Mouse (Mus musculus): ENCODE measurements around the gene Cr1l.

The Cr1l gene

DNA sequence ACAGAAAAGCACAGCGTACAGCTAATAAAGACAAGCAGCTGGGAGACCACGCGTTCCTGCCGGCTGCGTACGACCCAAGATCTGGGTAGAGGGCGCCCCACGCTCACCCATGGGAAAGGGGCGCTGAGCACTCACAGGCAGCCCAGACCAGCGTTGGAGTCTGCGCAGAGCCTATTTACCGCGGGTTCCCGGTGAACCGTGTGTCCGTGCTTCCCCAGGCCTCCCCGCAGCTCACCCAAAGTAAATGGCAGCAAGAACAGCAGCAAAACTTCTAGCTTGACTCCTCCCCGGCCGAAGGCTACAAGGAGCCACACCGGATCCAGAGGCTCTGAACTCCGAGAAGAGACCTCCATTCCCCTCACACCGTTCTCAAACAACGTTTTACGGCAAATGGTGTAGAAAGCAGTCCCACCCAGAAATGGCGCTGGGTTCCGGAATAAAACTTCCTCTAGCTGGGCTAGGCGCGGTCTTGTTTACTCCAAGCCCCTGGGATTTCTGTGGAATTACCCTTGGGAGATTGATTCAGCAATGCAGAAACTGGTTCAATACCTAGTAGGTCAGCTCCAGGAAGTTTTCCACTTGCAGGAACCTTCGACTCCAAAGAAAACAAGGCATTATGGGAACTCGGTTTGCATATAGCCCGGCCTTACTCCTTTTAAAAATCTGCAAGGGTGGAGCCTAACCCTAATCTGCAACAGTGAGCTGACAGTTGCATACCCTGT is at the start of gene Cr1l:
Cr1l (minus strand) TSS at position 634 of the 722 bp plus-strand sequence.
- peak; percentile 78 to 87 for DNase-seq (ENCODE audit: low spot score in 2 of 2)

DNA sequence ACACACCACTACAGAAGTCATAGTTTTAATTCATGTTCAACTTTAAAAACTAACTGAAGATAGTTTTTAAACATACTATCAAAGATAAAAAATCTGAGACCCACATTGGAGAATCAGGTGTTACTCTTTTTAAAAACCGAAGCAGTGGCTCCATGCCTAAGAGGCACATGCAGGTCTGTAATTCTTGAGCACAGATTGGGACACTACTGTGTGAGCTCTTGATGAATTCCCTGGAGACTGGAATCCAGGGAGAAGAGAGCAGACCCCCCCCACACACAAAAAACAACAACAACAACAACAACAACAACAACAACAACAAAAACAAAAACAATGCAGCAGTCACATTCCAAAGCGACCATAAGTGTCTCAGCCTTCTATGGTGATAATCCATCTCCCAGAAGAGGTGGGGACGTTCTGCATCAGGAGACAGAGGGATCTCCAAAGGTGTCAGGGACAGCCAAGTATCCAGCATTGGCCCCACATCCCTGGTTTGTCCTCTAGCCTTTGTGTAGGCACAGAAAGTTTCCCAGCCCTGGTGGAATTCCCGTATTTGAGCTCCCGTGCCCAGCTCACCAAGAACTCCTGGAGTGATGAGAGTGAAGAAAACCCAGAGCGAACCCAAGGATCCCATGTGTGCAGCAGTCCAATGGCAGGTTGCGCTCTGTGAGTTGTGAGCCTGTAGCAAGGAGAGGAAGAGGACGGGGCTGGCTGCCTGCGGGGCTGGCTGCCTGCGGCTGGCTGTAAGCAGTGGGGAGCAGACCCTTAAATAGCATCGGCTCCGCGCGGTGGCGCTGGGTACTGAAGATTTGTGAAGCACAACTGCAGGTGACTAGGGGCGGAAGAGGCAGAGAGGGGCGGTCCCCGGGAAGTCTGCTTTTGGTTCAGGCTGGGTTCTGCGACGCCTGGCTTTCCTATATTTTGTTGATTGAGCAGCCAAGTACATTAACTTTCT is 44.9 kb upstream of the Cr1l start, which contains the start of gene Cr2:
Cr2 (minus strand) TSS at position 737 of the 952 bp plus-strand sequence.
- DNase-seq (ENCODE audit: low spot score in 2 of 2) = peak in 1 of 2 experiments; percentile 14

DNA sequence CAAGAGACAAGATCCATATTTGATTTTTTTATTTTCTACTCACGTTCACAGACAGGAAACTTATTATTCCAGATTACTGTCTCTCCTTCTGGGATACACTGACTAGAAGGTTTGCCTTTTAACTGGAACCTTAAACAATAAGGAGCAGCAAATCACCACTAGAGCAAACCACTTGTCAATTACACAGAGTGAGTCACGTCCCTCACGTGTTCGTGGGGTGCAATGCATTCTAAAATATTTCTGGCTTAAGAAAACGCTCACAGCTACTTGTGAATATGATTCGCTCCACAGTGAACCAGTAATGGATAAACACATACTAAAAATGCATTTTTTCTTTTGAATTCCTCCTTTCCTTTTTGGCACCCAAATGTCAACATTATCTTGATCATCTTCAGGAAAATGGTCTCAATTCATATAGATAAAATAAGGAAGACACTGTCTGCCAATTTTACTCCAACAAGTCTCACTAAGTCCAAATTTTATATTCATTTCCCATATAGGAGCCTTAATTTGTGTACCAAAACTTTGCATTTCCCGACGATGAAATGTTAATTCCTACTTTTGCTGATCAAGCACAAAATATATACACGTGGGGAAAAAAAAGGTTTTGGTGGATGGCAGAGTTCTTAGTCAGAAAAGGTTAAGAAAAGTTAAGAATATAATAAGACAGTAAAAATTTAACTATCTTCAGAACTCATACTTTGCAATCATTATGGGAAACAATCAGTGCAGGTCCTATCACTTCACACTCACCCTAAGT is 33.8 kb upstream of the Cr1l start:
- DNase-seq (ENCODE audit: low spot score in 2 of 2) = no peak

DNA sequence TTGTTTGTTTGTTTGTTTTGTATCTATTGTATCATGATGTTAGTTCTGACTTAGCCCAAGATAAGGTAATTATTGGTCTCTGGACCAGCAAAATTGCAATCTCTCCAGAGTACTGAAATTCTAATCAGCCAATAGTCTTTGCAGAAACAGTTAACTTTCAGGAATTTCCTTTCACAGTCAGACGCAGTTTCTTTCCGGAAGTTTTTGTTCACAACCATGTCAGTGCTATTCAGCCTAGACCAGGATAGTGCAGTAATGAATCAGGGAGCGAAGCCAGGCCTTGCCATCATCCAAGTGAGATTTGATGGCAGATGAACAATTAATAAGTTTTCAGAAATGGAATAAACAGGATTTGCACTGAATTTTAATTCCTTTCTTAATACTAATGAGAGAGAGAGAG is 684 bp upstream of the Cr1l start:
- no peak for DNase-seq (ENCODE audit: low spot score in 2 of 2)

DNA sequence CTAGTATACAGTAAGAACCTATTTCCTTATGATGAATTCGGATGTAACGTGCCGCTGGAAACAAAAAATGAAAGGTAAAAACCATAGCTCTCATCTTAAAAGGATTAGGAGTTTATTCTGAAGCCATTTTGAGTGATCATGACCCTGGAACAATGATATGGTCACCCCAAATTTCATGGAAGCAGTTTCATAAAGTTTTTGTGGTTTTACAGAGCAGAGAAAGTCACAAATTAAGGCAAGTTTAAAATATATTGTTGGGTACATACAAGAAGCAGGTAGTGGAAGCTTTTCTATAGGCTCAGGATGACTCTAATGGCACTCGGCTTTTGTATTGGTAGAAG is 259 bp upstream of the Cr1l start:
- no peak for DNase-seq (ENCODE audit: low spot score in 2 of 2)

DNA sequence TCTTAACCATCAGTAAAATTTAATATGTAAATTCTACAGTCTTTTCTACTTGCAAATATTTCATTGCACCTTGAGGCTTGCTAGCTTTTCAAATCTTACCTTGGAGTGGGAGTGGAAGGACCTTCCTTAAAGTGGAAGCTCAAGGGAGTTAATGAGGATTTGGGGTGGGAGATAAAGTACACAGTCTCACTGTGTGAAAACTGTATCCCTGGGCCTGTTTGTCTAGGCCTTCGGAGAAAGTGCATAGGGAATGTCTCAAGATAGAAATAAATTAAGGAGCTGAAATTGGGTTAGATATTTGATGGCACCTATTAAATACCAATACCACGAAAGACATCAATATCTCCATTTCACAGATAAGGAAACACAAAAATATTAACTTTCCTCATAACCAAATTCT is 907 bp downstream of the Cr1l start:
- DNase-seq (ENCODE audit: low spot score in 2 of 2) = no peak

- DNase-seq (ENCODE audit: low spot score in 2 of 2) = no peak
These were observed 1.5 kb downstream of the Cr1l start for GRCm38 (mm10) chr1:195129867-195130266.

DNA sequence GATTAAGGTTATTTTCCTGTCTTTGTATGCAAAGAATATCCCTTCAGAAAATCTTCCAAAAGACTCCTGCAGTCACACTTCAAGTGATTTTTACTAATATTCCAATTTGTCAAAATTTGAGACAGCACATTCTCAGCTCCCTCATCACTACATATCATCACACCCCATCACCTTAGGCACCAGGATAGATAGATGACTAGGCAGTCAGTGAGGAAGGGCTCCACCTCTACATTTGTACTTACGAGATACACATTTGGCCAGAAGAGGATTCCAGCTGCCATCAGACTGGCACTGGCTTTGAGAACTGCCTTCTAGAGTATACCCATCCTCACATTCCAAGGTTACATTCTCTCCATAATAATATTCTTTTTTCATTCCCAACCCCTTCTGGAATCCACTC is 17.0 kb downstream of the Cr1l start:
- DNase-seq (ENCODE audit: low spot score in 2 of 2) = no peak

DNA sequence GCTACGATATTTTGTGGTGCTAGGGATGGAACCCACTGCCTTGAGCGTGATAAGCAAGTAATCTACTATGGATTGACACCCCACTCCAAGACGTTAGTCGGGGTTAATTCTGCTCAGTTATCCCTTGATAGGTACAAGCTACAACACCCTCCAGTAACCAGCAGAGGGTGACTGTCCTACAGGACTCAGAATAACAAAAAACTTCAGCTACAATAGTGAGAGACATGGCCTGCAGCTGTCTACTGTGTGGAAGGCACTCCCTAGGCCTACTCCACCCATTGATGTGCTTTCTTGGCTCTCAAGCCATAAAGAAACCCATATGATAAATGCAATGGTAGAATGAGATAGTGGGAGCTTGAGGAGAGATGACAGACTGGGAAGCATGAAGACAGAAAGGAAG is 17.8 kb downstream of the Cr1l start:
- DNase-seq (ENCODE audit: low spot score in 2 of 2) = no peak

- DNase-seq (ENCODE audit: low spot score in 2 of 2) = no peak
These were observed 30.7 kb downstream of the Cr1l start for GRCm38 (mm10) chr1:195100693-195101092.

GRCm38 (mm10) chr1:195098004-195098403 is 33.4 kb downstream of the Cr1l start:
- no peak for DNase-seq (ENCODE audit: low spot score in 2 of 2)

DNA sequence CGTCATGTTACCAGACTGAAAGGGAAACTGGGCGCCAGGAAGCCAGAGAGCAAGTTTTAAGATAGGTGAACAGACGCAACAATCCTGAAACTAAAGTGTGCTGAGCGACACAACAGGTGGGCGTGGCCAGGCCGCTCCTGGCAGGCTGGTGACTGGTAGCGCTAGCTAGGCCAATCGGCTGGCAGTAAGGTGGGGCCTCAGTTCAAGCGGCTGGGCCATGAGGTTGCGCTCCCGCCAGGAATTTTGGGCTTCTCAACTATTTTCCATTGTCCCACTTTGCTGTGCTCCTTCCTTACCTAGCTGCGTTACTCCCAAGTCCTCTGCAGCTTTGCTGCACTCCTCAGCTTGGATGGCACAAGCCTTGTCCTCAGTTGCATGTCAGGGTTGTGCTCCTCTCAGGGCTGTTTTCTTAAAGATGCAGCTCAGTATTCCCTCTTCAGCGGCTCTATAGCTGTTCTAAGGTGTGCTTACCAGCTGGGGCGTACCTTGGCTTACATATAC is 39.1 kb downstream of the Cr1l start, which contains the start of gene Cd46:
Cd46 (minus strand) TSS at position 30 of the 501 bp plus-strand sequence.
- peak; percentile 67 to 80 for DNase-seq (ENCODE audit: low spot score in 2 of 2)

DNA sequence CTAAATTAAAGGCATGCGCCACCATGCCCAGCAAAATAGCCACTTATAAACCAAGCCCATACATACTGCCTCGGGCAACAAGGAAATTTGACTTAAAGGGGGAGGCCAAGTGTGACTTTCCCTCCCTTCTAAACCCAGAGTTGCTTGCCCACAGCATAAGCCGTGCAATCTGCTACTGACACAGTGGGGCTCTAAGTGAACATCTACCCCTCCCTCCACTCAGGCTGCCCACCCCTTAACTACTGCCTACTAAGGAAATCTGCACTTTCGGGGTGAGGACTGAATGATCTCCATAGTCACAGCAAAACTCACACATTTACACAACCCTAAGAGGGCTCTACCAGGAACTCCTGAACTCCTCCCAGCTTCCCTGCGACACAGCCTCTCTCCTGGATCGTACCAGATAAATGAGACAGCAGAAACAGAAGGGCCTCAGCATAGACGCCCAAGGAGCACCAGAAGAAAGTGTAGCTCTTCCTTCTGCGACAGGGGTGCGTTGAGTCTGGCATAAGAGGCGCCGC is 39.6 kb downstream of the Cr1l start:
- DNase-seq (ENCODE audit: low spot score in 2 of 2) = no peak

GRCm38 (mm10) chr1:195082142-195082541 is 49.2 kb downstream of the Cr1l start:
- no peak for DNase-seq (ENCODE audit: low spot score in 2 of 2)

Data from urinary bladder, postnatal 36 days (tissue).